Mouse (Mus musculus) liver, embryonic 14.5 days (tissue): Measurements from ENCODE around the gene Mad1l1.

ENCODE experiments used
- CTCF ChIP-seq: IDR thresholded peaks from 2 replicates; pipeline ENCODE4 v1.5.1; 2016; ENCODE audit warnings: antibody characterized with exemption, low read depth, control low read depth
- EP300 ChIP-seq: IDR thresholded peaks from 2 replicates; pipeline ENCODE4 v1.6.1; 2016; ENCODE audit warnings: antibody characterized with exemption, low read depth

GRCm38 (mm10) chr5:140078406-140078805 is 242.9 kb downstream of the Mad1l1 start:
- TF ChIP-seq CTCF (no peak), EP300 (no peak)
